Mouse (Mus musculus): ENCODE measurements at regions not wholly inside any gene's neighbourhood (a gene's known extent, or its start where the extent isn't known, plus 50 kb on each side); places are given as distances from the start of the nearest gene placed in this dataset.
A peak's percentile ranks its signal among the peaks of the same experiment; 100 is the strongest.
"Not testable (repeated sequence)": the region's sequence is repeated elsewhere in the genome, so short reads cannot be mapped to it uniquely, and the experiment has no call there.

GRCm38 (mm10) chr8:96586129-96586528 lies 697.8 kb upstream of the Got2 start:
- no peak for ATAC-seq (replicated peaks; ENCODE audit: poor library complexity, severe bottlenecking)

GRCm38 (mm10) chr8:96552512-96552911 lies 664.2 kb upstream of the Got2 start:
- peak; percentile 27; the same call in 1 of the 2 replicates for ATAC-seq (replicated peaks; ENCODE audit: poor library complexity, severe bottlenecking)

- no peak for ATAC-seq (replicated peaks; ENCODE audit: poor library complexity, severe bottlenecking)
These were observed 662.1 kb upstream of the Got2 start for GRCm38 (mm10) chr8:96550408-96550807.

GRCm38 (mm10) chr8:96548663-96549062 lies 660.3 kb upstream of the Got2 start:
- no peak for ATAC-seq (replicated peaks; ENCODE audit: poor library complexity, severe bottlenecking)

GRCm38 (mm10) chr8:96548187-96548586 lies 659.8 kb upstream of the Got2 start:
- ATAC-seq (replicated peaks; ENCODE audit: poor library complexity, severe bottlenecking): no peak

GRCm38 (mm10) chr8:96542215-96542614 lies 653.9 kb upstream of the Got2 start:
- ATAC-seq (replicated peaks; ENCODE audit: poor library complexity, severe bottlenecking): no peak

- no peak for ATAC-seq (replicated peaks; ENCODE audit: poor library complexity, severe bottlenecking)
These were observed 610.5 kb upstream of the Got2 start for GRCm38 (mm10) chr8:96498854-96499253.

- peak; percentile 89 for ATAC-seq (replicated peaks; ENCODE audit: poor library complexity, severe bottlenecking)
These were observed 607.1 kb upstream of the Got2 start for GRCm38 (mm10) chr8:96495406-96495805.

- ATAC-seq (replicated peaks; ENCODE audit: poor library complexity, severe bottlenecking): no peak
These were observed 601.5 kb upstream of the Got2 start for GRCm38 (mm10) chr8:96489804-96490203.

- ATAC-seq (replicated peaks; ENCODE audit: poor library complexity, severe bottlenecking): no peak
These were observed 600.5 kb upstream of the Got2 start for GRCm38 (mm10) chr8:96488741-96489453.

GRCm38 (mm10) chr8:96455915-96456314 lies 567.6 kb upstream of the Got2 start:
- no peak for ATAC-seq (replicated peaks; ENCODE audit: poor library complexity, severe bottlenecking)

- ATAC-seq (replicated peaks; ENCODE audit: poor library complexity, severe bottlenecking): no peak
These were observed 567.0 kb upstream of the Got2 start for GRCm38 (mm10) chr8:96455336-96455735.

GRCm38 (mm10) chr8:96429708-96430107 lies 541.4 kb upstream of the Got2 start:
- no peak for ATAC-seq (replicated peaks; ENCODE audit: poor library complexity, severe bottlenecking)

GRCm38 (mm10) chr8:96426900-96427299 lies 538.6 kb upstream of the Got2 start:
- ATAC-seq (replicated peaks; ENCODE audit: poor library complexity, severe bottlenecking): no peak

- ATAC-seq (replicated peaks; ENCODE audit: poor library complexity, severe bottlenecking): no peak
These were observed 521.3 kb upstream of the Got2 start for GRCm38 (mm10) chr8:96409601-96410000.

GRCm38 (mm10) chr8:96404549-96405145 lies 516.3 kb upstream of the Got2 start:
- ATAC-seq (replicated peaks; ENCODE audit: poor library complexity, severe bottlenecking): no peak

- ATAC-seq (replicated peaks; ENCODE audit: poor library complexity, severe bottlenecking): no peak
These were observed 515.3 kb upstream of the Got2 start for GRCm38 (mm10) chr8:96403669-96404068.

- ATAC-seq (replicated peaks; ENCODE audit: poor library complexity, severe bottlenecking): not testable (repeated sequence)
These were observed 511.0 kb upstream of the Got2 start for GRCm38 (mm10) chr8:96399381-96399780.

- no peak for ATAC-seq (replicated peaks; ENCODE audit: poor library complexity, severe bottlenecking)
These were observed 504.7 kb upstream of the Got2 start for GRCm38 (mm10) chr8:96393024-96393423.

GRCm38 (mm10) chr8:96389251-96389650 lies 500.9 kb upstream of the Got2 start:
- ATAC-seq (replicated peaks; ENCODE audit: poor library complexity, severe bottlenecking): no peak

- no peak for ATAC-seq (replicated peaks; ENCODE audit: poor library complexity, severe bottlenecking)
These were observed 482.2 kb upstream of the Got2 start for GRCm38 (mm10) chr8:96370500-96370899.

GRCm38 (mm10) chr8:96362853-96363445 lies 474.6 kb upstream of the Got2 start:
- ATAC-seq (replicated peaks; ENCODE audit: poor library complexity, severe bottlenecking): no peak

All from granulocyte monocyte progenitor cell, adult 5-6 weeks (primary cell).